Mouse (Mus musculus) 3T3-L1 (cell line): ENCODE data around the gene C3.

Experiments
- DNase-seq: peaks from one replicate; pipeline ENCODE4 v3.0.0-alpha.2; 2015; ENCODE audit warnings: low read depth, low spot score

The C3 gene

GRCm38 (mm10) chr17:57228014-57228413 lies at the start of gene C3:
Gene C3, minus strand, starts transcription at chr17:57228136.
- peak; percentile 37 for DNase-seq

- peak; percentile 95 for DNase-seq
Measured at GRCm38 (mm10) chr17:57276634-57277121, 48.7 kb upstream of the C3 start.

- no peak for DNase-seq
Measured at GRCm38 (mm10) chr17:57275997-57276351, 48.0 kb upstream of the C3 start.

GRCm38 (mm10) chr17:57275111-57275996 lies 47.4 kb upstream of the C3 start:
- DNase-seq, result peak; percentile 88

GRCm38 (mm10) chr17:57274686-57275085 lies 46.8 kb upstream of the C3 start:
- DNase-seq, result peak; percentile 50

GRCm38 (mm10) chr17:57273846-57274245 lies 45.9 kb upstream of the C3 start:
- DNase-seq, result no peak

GRCm38 (mm10) chr17:57271301-57271700 lies 43.4 kb upstream of the C3 start:
- DNase-seq, result peak; percentile 24

- DNase-seq, result peak; percentile 81
Measured at GRCm38 (mm10) chr17:57267556-57268126, 39.7 kb upstream of the C3 start.

- DNase-seq, result peak; percentile 50
Measured at GRCm38 (mm10) chr17:57264972-57265945, 37.3 kb upstream of the C3 start.

- no peak for DNase-seq
Measured at GRCm38 (mm10) chr17:57264164-57264563, 36.2 kb upstream of the C3 start.

GRCm38 (mm10) chr17:57262901-57263550 lies 35.1 kb upstream of the C3 start:
- no peak for DNase-seq

GRCm38 (mm10) chr17:57261796-57262195 lies 33.9 kb upstream of the C3 start:
- DNase-seq, result no peak

GRCm38 (mm10) chr17:57261286-57261685 lies 33.4 kb upstream of the C3 start:
- DNase-seq, result no peak

GRCm38 (mm10) chr17:57260351-57260750 lies 32.4 kb upstream of the C3 start:
- DNase-seq, result no peak

GRCm38 (mm10) chr17:57259742-57260141 lies 31.8 kb upstream of the C3 start:
- peak; percentile 60 for DNase-seq

GRCm38 (mm10) chr17:57258191-57258590 lies 30.3 kb upstream of the C3 start:
- no peak for DNase-seq

- no peak for DNase-seq
Measured at GRCm38 (mm10) chr17:57256921-57257485, 29.1 kb upstream of the C3 start.

- no peak for DNase-seq
Measured at GRCm38 (mm10) chr17:57255354-57255753, 27.4 kb upstream of the C3 start.

- DNase-seq, result no peak
Measured at GRCm38 (mm10) chr17:57253306-57253705, 25.4 kb upstream of the C3 start.

GRCm38 (mm10) chr17:57251431-57251830 lies 23.5 kb upstream of the C3 start:
- no peak for DNase-seq
